Mouse (Mus musculus) embryonic fibroblast, embryonic 13.5 days (primary cell): ENCODE measurements around the gene Map3k1.
A peak's percentile ranks its signal among the peaks of the same experiment; 100 is the strongest.

Experiments used
- CTCF ChIP-seq: IDR thresholded peaks from 2 replicates; pipeline ENCODE4 v1.5.1; 2011; ENCODE audit warnings: mild to moderate bottlenecking, control low read depth, low read length, moderate library complexity, borderline replicate concordance; ENCODE audit not compliant: insufficient read depth
- POLR2A ChIP-seq: IDR thresholded peaks from 2 replicates; pipeline ENCODE4 v1.6.1; 2011; ENCODE audit warnings: low read depth, mild to moderate bottlenecking, control low read depth, low read length, moderate library complexity

DNA sequence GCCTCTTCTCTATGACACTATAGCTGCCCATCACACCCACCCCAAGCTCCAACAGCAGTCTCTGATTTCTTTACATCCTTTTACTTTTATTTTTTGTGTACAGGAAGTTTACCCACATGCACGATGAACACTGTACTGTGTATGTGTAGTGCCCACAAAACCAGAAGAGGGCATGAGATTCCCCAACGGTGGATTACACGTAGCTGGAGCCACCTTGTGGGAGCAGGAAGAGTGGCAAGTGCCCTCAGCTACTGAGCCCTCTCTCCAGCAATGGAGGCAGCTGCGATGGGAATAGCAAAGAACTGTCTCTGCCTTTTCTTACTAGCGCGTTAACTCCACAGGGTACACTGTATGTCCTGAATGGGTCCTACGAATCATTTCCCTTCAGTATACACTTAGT is 37.6 kb downstream of the Map3k1 start:
- TF ChIP-seq CTCF (peak; percentile 87; the same call in 1 of the 2 replicates), POLR2A (no peak)
